Mouse (Mus musculus) forebrain, postnatal 0 days (tissue): ENCODE results near the gene Styk1. TPM values are rescaled to one million over a fixed set of nuclear protein-coding genes. Genes with fewer than 3 reads are reported as not detected.

Experiments used
- ATAC-seq: fragments of 200-750 bp; cut with Nextera tagmentation; 2 replicates; pipeline ENCODE4 v1.8.0; 2017; ENCODE audit warnings: mild to moderate bottlenecking, moderate library complexity
- DNase-seq: peaks from one replicate; pipeline ENCODE4 v3.0.0-alpha.2; 2015
- H3K27ac ChIP-seq: fragments of 300-500 bp; sonication (generic); 2 replicates; pipeline ENCODE4 v1.5.1; 2014; ENCODE audit warnings: low read depth, mild to moderate bottlenecking, antibody characterized with exemption, low read length, moderate library complexity, mixed read lengths
- H3K27me3 ChIP-seq: fragments of 300-500 bp; sonication (generic); 2 replicates; pipeline ENCODE4 v1.6.1; 2014; ENCODE audit warnings: mild to moderate bottlenecking, low read length, mixed read lengths; ENCODE audit not compliant: insufficient read depth
- H3K36me3 ChIP-seq: fragments of 300-500 bp; sonication (generic); 2 replicates; pipeline ENCODE4 v1.6.1; 2014; ENCODE audit warnings: mild to moderate bottlenecking, moderate library complexity; ENCODE audit not compliant: insufficient read depth
- H3K4me1 ChIP-seq: fragments of 300-500 bp; sonication (generic); 2 replicates; pipeline ENCODE4 v1.6.1; 2014; ENCODE audit warnings: antibody characterized with exemption; ENCODE audit not compliant: insufficient read depth
- H3K4me2 ChIP-seq: fragments of 300-500 bp; sonication (generic); 2 replicates; pipeline ENCODE4 v1.6.1; 2014; ENCODE audit warnings: low read depth, mild to moderate bottlenecking, moderate library complexity
- H3K4me3 ChIP-seq: fragments of 300-500 bp; sonication (generic); 2 replicates; pipeline ENCODE4 v1.5.1; 2014; ENCODE audit warnings: low read depth, low read length, mixed read lengths
- H3K9ac ChIP-seq: fragments of 300-500 bp; sonication (generic); 2 replicates; pipeline ENCODE4 v1.6.1; 2014; ENCODE audit warnings: mild to moderate bottlenecking
- H3K9me3 ChIP-seq: fragments of 300-500 bp; sonication (generic); 2 replicates; pipeline ENCODE4 v1.6.1; 2016; ENCODE audit warnings: low read length
- CTCF ChIP-seq: sonication (generic); IDR thresholded peaks from 2 replicates; pipeline ENCODE4 v1.5.1; 2016; ENCODE audit warnings: antibody characterized with exemption, control low read depth, low read depth
- WGBS: fragments of 180-500 bp; shearing (Covaris S2); extraction: QIAGEN DNeasy Blood & Tissue Kit; methylation state at CpG from one replicate; pipeline ENCODE4 v1.1.7; 2014; 5-methylcytosine and 5-hydroxymethylcytosine counted together
- polyA plus RNA-seq: library from polyadenylated mRNA; unstranded; fragments of >200 nt; fragmentation: Nextera tagmentation; extraction: Ambion mirVana; gene quantifications from 2 replicates; pipeline ENCODE4 v1.2.1, GENCODE M21; 2015
- total RNA-seq: library from RNA; depleted of rRNA; stranded (reverse); fragments of >200 nt; gene quantifications from 2 replicates; pipeline ENCODE4 v1.2.3, GENCODE M21; 2014

Gene Styk1
- total and polyA plus RNA-seq, 2 experiments from 2014 or later: 6.3 to 7.1 TPM

GRCm38 (mm10) chr6:131388040-131389021, 34.9 kb upstream of the Styk1 start, which contains the start of gene Ybx3:
Ybx3 (minus strand) TSS chr6:131388476.
- Histone ChIP-seq H3K4me2 (peak within 1 kb of the TSS; percentile 67), H3K27me3 (no peaks in the 10 kb centered on the region), H3K36me3 (no peaks in the 10 kb centered on the region), H3K9ac (peak within 1 kb of the TSS; percentile 77), H3K4me3 (peak within 1 kb of the TSS; percentile 93), H3K4me1 (peaks cover 17% of the 10 kb centered on the region; the same call in 1 of the 2 replicates), H3K9me3 (no peaks in the 10 kb centered on the region), H3K27ac (peak within 1 kb of the TSS; percentile 90)
- WGBS: 4% methylated on average over 78 of the region's 107 CpGs
- ATAC-seq (peak; percentile 95), DNase-seq (peak; percentile 86)
- TF ChIP-seq CTCF: no peak

DNA sequence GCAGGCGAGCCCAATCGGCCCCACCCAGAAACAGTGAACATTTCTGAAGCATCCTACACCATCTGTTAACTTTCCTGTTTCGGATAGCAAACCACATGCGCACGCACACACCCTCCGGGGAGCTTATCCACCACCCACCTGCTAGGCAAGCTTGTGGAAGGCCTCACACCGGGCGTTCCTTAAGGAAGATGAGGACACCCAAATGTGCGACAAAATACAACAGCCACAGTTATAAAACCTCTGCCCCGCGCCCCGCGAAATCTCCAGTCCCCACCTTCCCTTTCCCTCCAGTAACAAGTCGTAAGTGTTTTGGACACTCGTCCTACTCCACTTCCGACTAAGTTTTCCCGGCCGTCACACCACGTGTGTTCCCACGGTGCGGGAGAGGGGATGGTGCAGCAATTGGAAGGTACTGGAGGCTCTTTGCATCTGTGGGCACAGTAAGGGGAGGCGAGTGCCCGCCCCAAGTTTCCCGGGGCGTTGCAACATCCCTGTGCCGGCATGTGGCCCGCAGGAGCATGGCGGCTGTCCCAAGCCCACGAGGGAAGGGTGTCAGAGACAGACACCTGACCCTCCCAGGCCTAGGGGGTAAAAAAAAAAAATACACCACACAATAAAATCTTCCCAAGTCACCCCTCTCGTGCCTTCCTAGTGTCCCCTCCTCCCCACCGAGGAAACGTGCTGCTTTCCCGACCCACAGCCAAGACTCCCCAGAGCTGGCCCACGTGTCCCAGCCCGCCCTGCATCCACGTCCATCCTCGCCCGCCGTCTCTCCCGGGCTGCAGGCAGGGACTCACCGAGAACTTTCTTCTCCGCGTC, 34.0 kb upstream of the Styk1 start:
- ATAC-seq: peak; percentile 53
- no peak for TF ChIP-seq CTCF
- Histone ChIP-seq H3K27ac (peak overlapping the region; percentile 90), H3K4me2 (peak overlapping the region; percentile 67), H3K27me3 (no peaks in the 10 kb centered on the region), H3K4me3 (peak overlapping the region; percentile 93), H3K9ac (peak overlapping the region; percentile 77), H3K36me3 (no peaks in the 10 kb centered on the region), H3K4me1 (peaks cover 23% of the 10 kb centered on the region; the same call in 1 of the 2 replicates), H3K9me3 (no peaks in the 10 kb centered on the region)
- under 1% methylated on average over 43 of the region's 43 CpGs for WGBS
- peak; percentile 65 for DNase-seq

DNA sequence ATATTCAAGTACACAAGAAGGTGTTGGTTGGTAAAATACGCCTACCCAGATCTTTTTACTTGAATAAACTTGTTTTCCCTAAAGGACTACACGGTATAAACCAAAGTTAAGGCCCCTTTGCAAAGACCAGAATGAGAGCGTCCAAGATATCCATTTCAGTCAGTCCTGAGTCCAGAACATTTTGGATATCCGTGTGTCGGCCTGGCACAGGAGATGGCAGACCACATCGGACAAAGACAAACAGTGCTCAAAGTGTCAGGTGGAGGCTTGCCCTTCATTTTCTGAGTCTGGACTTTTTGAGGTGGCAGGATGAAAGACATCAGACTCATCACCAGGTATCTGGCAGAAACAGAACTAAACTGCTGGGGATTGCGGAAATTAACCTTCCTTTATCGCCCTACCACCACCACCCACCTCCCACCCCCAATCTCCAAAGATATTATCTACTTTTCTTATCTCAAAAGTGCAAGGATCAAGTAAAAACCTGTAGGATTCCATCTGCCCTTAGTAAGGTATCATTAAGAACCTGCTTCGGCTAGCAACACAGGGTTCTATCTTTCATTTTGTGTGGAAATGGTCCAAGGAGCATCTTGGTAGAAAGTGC, 33.1 kb upstream of the Styk1 start:
- Histone ChIP-seq H3K4me1 (peaks cover 28% of the 10 kb centered on the region; the same call in 1 of the 2 replicates), H3K9me3 (no peaks in the 10 kb centered on the region), H3K9ac (no peak overlapping the region), H3K4me3 (peak overlapping the region; percentile 93), H3K27me3 (no peaks in the 10 kb centered on the region), H3K27ac (no peak overlapping the region), H3K36me3 (no peaks in the 10 kb centered on the region), H3K4me2 (peak overlapping the region; percentile 67)
- WGBS: 38% methylated on average over 9 of the region's 9 CpGs
- DNase-seq (no peak), ATAC-seq (no peak)
- no peak for TF ChIP-seq CTCF

- Histone ChIP-seq H3K27me3 (no peaks in the 10 kb centered on the region), H3K9ac (no peak overlapping the region), H3K4me2 (no peak overlapping the region), H3K4me3 (no peak overlapping the region), H3K4me1 (peaks cover 28% of the 10 kb centered on the region; the same call in 1 of the 2 replicates), H3K9me3 (no peaks in the 10 kb centered on the region), H3K36me3 (peaks cover under 1% of the 10 kb centered on the region; the same call in 1 of the 2 replicates), H3K27ac (no peak overlapping the region)
- 89% methylated on average over 1 of the region's 1 CpGs for WGBS
- DNase-seq: no peak
- TF ChIP-seq CTCF: no peak
- no peak for ATAC-seq
Observed at GRCm38 (mm10) chr6:131385469-131385868, 32.1 kb upstream of the Styk1 start.

GRCm38 (mm10) chr6:131383713-131384330, 30.4 kb upstream of the Styk1 start:
- H3K9me3 ChIP-seq: no peaks in the 10 kb centered on the region
- H3K4me2 ChIP-seq: no peak overlapping the region
- no peaks in the 10 kb centered on the region for H3K27me3 ChIP-seq
- WGBS: 45% methylated on average over 6 of the region's 6 CpGs
- peaks cover 13% of the 10 kb centered on the region for H3K36me3 ChIP-seq
- DNase-seq: no peak
- H3K27ac ChIP-seq: no peak overlapping the region
- ATAC-seq: no peak
- TF ChIP-seq CTCF: no peak
- peaks cover 28% of the 10 kb centered on the region; the same call in 1 of the 2 replicates for H3K4me1 ChIP-seq
- H3K4me3 ChIP-seq: no peak overlapping the region
- H3K9ac ChIP-seq: 0 out of 2 replicates have a peak overlapping the region, but pooled peaks have one; percentile 6

GRCm38 (mm10) chr6:131382984-131383337, 29.6 kb upstream of the Styk1 start:
- DNase-seq: peak; percentile 33
- H3K4me2 ChIP-seq: no peak overlapping the region
- 30% methylated on average over 3 of the region's 3 CpGs for WGBS

More at GRCm38 (mm10) chr6:131382984-131383337, 29.6 kb upstream of the Styk1 start:
- H3K27ac ChIP-seq: no peak overlapping the region
- H3K9me3 ChIP-seq: no peaks in the 10 kb centered on the region
- peaks cover 15% of the 10 kb centered on the region for H3K36me3 ChIP-seq
- H3K4me1 ChIP-seq: peaks cover 28% of the 10 kb centered on the region; the same call in 1 of the 2 replicates
- TF ChIP-seq CTCF: no peak
- H3K4me3 ChIP-seq: no peak overlapping the region
- no peak for ATAC-seq
- H3K9ac ChIP-seq: no peak overlapping the region
- H3K27me3 ChIP-seq: no peaks in the 10 kb centered on the region
